Mouse (Mus musculus) effector memory CD4-positive, alpha-beta T cell, adult 7 months (primary cell): ENCODE data around the gene Khdc1c. TPM values are rescaled to one million over a fixed set of nuclear protein-coding genes. Genes with fewer than 3 reads are reported as not detected.

ENCODE experiments used
- polyA plus RNA-seq: library from polyadenylated mRNA; unstranded; fragments of 100-300 nt; shearing (Covaris generic); gene quantifications from one replicate; pipeline ENCODE4 v1.2.1, GENCODE M21; 2017

Khdc1c gene
- not detected for polyA plus RNA-seq

DNA sequence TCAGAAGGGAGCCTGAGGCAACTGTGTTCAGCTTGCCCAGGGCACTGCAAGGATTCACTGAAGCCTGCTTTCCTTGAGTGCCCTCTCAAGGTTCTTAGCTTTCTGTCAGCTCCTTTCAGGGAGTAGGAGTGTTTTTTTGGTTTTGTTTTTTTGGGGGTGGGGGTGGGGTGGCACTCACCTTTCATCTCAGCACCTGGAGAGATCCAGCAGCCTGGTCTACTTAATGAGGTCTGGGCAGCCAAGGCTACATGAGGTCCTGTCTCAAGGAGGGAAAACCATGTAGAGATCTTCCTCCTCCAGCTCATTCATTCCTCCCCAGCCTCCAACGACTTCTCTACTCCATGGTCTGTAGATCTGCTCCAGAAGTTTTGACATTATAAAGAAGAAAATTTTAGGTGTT is at the start of gene Khdc1c:
Gene Khdc1c, plus strand, starts transcription at position 301 of the 400 bp plus-strand sequence.

DNA sequence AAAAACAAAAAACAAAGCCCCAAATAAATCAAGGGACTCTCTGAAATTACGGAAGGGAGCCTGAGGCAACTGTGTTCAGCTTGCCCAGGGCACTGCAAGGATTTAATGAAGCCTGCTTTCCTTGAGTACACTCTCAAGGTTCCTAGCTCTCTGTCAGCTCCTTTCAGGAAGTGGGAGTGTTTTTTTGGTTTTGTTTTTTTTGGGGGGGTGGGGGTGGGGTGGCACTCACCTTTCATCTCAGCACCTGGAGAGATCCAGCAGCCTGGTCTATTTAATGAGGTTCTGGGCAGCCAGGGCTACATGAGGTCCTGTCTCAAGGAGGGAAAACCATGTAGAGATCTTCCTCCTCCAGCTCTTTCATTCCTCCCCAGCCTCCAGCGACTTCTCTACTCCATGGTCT is 18.8 kb upstream of the Khdc1c start, which contains the start of gene Khdc1a:
Gene Khdc1a, plus strand, starts transcription at position 301 of the 400 bp plus-strand sequence.

DNA sequence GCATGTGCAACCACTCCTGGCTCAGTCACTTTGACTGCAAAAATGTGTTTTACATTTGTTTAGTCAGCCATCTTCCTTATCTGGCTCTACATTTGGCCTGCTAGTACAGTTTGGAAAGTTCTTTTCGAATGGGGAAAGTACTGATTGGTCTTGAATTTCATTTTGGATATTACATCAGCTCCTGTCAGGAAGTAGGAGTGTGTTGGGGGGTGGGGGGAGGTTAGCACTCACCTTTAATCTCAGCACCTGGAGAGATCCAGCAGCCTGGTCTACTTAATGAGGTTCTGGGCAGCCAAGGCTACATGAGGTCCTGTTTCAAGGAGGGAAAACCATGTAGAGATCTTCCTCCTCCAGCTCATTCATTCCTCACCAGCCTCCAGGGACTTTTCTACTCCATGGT is 15.1 kb downstream of the Khdc1c start, which contains the start of gene Khdc1b:
Gene Khdc1b, plus strand, starts transcription at position 301 of the 400 bp plus-strand sequence.

Other genes with a start within 250 kb of the Khdc1c start
- gene Tmem14a, start 149.8 kb upstream of the Khdc1c start, polyA plus RNA-seq, result 2.0 TPM
- gene Gsta3, start 127.7 kb upstream of the Khdc1c start, polyA plus RNA-seq, result 0.84 TPM
- gene Khdc1a, start 18.7 kb upstream of the Khdc1c start, polyA plus RNA-seq, result 0.38 TPM
- 0.45 TPM for gene Khdc1b, start 15.2 kb downstream of the Khdc1c start, polyA plus RNA-seq